In the genomic region with DNA sequence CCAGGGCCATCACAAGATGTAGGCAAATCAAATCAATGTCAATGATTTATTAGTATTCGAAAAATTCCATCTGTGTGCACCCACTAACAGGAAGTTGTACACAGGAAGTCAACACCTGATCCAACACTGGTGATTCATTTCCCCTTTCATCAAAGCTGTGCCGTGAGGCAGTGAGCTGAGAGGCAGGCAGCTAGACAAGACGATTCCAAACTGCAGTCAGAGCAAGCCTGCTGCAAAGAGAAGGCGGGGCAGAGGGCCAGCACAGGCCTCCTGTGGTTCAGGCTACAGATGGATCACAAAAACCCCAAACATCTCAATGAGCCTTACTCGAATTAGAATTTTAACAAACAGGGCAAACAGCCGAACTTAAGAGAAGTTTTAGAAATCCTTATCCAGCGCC, we compare ENCODE assay signal across 11 mouse cellular contexts.
DNase-seq lines count a peak whose midpoint lies in the region; ATAC-seq lines count a peak whose summit lies in the region.
"Had no signal": no experiment of that assay in that cellular context is flagged by ENCODE, and none has a peak within 500 bp of the region (broad histone marks: within the 10 kb centered on the region; RNA-seq: fewer than 3 reads in every experiment).

No protein-coding gene starts in this region.

- H3K4me3 ChIP-seq in forebrain, embryonic 12.5 days (replicated peaks) = no peak overlapping the region
- no peak overlapping the region for H3K4me3 ChIP-seq in forebrain, embryonic 11.5 days (ENCODE audit: low read depth, low read length)
- H3K4me3 ChIP-seq in midbrain, embryonic 13.5 days (replicated peaks) = no peak overlapping the region
- no peak overlapping the region for H3K4me3 ChIP-seq in midbrain, embryonic 10.5 days
- H3K4me3 ChIP-seq in forebrain, embryonic 14.5 days (ENCODE audit: low read depth, low read length) = no peak overlapping the region
- H3K4me3 ChIP-seq: liver, embryonic 15.5 days had no signal

- H3K4me1 ChIP-seq in forebrain, embryonic 12.5 days = peaks cover 11% of the 10 kb centered on the region; the same call in 1 of the 2 replicates
- peaks cover 5% of the 10 kb centered on the region; the same call in 1 of the 2 replicates for H3K4me1 ChIP-seq in forebrain, embryonic 11.5 days (replicated peaks; ENCODE audit: control insufficient read depth, insufficient read depth, low read length)
- peaks cover 9% of the 10 kb centered on the region for H3K4me1 ChIP-seq in midbrain, embryonic 13.5 days (replicated peaks)
- peaks cover 11% of the 10 kb centered on the region for H3K4me1 ChIP-seq in midbrain, embryonic 10.5 days
- 0 out of 2 replicates have a peak, but pooled peaks cover 3% of the 10 kb centered on the region for H3K4me1 ChIP-seq in forebrain, embryonic 14.5 days (ENCODE audit: control insufficient read depth, insufficient read depth, low read length)
- H3K4me1 ChIP-seq: liver, embryonic 15.5 days had no signal

- H3K9ac ChIP-seq in forebrain, embryonic 12.5 days = no peak overlapping the region
- no peak overlapping the region; the same call in 1 of the 2 replicates for H3K9ac ChIP-seq in forebrain, embryonic 11.5 days (ENCODE audit: low read length)
- H3K9ac ChIP-seq in midbrain, embryonic 13.5 days (replicated peaks) = no peak overlapping the region
- no peak overlapping the region for H3K9ac ChIP-seq in forebrain, embryonic 14.5 days (ENCODE audit: low read length)
- H3K9ac ChIP-seq: liver, embryonic 15.5 days had no signal

- ATAC-seq in forebrain, embryonic 12.5 days (ENCODE audit: low FRiP score) = no peak
- ATAC-seq in forebrain, embryonic 11.5 days (replicated peaks; ENCODE audit: low FRiP score) = no peak
- ATAC-seq in midbrain, embryonic 13.5 days = 0 out of 2 replicates have a peak, but pooled peaks have one; percentile 40
- ATAC-seq in forebrain, embryonic 14.5 days = no peak

- DNase-seq in forebrain, embryonic 11.5 days (ENCODE audit: low spot score) = no peak
- DNase-seq in midbrain, embryonic 10.5 days (ENCODE audit: low spot score) = no peak
- DNase-seq in forebrain, embryonic 14.5 days (ENCODE audit: low spot score) = peak; percentile 50
- DNase-seq in naive thymus-derived CD4-positive, alpha-beta T cell, adult 2 months (ENCODE audit: low read depth) = peak; percentile 13
- no peak for DNase-seq in urinary bladder, adult 2 months (ENCODE audit: low spot score)
- DNase-seq in urinary bladder, postnatal 10 days (ENCODE audit: low spot score) = no peak
- DNase-seq: adrenal gland, postnatal 36 days; retina, postnatal 1 day had no signal

- H3K27me3 ChIP-seq in forebrain, embryonic 12.5 days = no peaks in the 10 kb centered on the region
- no peaks in the 10 kb centered on the region for H3K27me3 ChIP-seq in forebrain, embryonic 11.5 days (ENCODE audit: control insufficient read depth, insufficient read depth, low read length)
- H3K27me3 ChIP-seq in midbrain, embryonic 13.5 days = no peaks in the 10 kb centered on the region
- no peaks in the 10 kb centered on the region for H3K27me3 ChIP-seq in midbrain, embryonic 10.5 days (ENCODE audit: low read depth, poor library complexity, severe bottlenecking)
- H3K27me3 ChIP-seq in forebrain, embryonic 14.5 days (replicated peaks; ENCODE audit: control insufficient read depth, insufficient read depth, low read length) = no peaks in the 10 kb centered on the region
- H3K27me3 ChIP-seq: liver, embryonic 15.5 days had no signal

- WGBS in forebrain, embryonic 12.5 days = 50% methylated on average over 7 of the region's 7 CpGs
- WGBS in forebrain, embryonic 11.5 days = 60% methylated on average over 7 of the region's 7 CpGs
- WGBS in midbrain, embryonic 13.5 days = 49% methylated on average over 7 of the region's 7 CpGs
- 58% methylated on average over 7 of the region's 7 CpGs for WGBS in midbrain, embryonic 10.5 days
- 37% methylated on average over 7 of the region's 7 CpGs for WGBS in forebrain, embryonic 14.5 days

- H3K9me3 ChIP-seq in forebrain, embryonic 12.5 days = no peaks in the 10 kb centered on the region
- no peaks in the 10 kb centered on the region for H3K9me3 ChIP-seq in forebrain, embryonic 11.5 days (ENCODE audit: control insufficient read depth, low read length)
- H3K9me3 ChIP-seq in midbrain, embryonic 13.5 days = 0 out of 2 replicates have a peak, but pooled peaks cover 5% of the 10 kb centered on the region
- 0 out of 2 replicates have a peak, but pooled peaks cover 5% of the 10 kb centered on the region for H3K9me3 ChIP-seq in midbrain, embryonic 10.5 days (replicated peaks)
- no peaks in the 10 kb centered on the region for H3K9me3 ChIP-seq in forebrain, embryonic 14.5 days (replicated peaks; ENCODE audit: control insufficient read depth, low read length)
- H3K9me3 ChIP-seq: liver, embryonic 15.5 days had no signal

- H3K27ac ChIP-seq in forebrain, embryonic 12.5 days = peak overlapping the region; percentile 64; the same call in 1 of the 2 replicates
- H3K27ac ChIP-seq in forebrain, embryonic 11.5 days (ENCODE audit: low read depth, low read length) = no peak overlapping the region
- no peak overlapping the region for H3K27ac ChIP-seq in midbrain, embryonic 13.5 days
- no peak overlapping the region for H3K27ac ChIP-seq in midbrain, embryonic 10.5 days (replicated peaks)
- H3K27ac ChIP-seq in forebrain, embryonic 14.5 days (ENCODE audit: low read depth, low read length) = 0 out of 2 replicates have a peak overlapping the region, but pooled peaks have one; percentile 33
- H3K27ac ChIP-seq: liver, embryonic 15.5 days had no signal

- peaks cover 5% of the 10 kb centered on the region; the same call in 1 of the 2 replicates for H3K36me3 ChIP-seq in forebrain, embryonic 12.5 days (replicated peaks)
- no peaks in the 10 kb centered on the region for H3K36me3 ChIP-seq in forebrain, embryonic 11.5 days (ENCODE audit: control insufficient read depth, insufficient read depth, low read length)
- no peaks in the 10 kb centered on the region for H3K36me3 ChIP-seq in midbrain, embryonic 13.5 days
- H3K36me3 ChIP-seq in midbrain, embryonic 10.5 days = peaks cover 41% of the 10 kb centered on the region
- no peaks in the 10 kb centered on the region for H3K36me3 ChIP-seq in forebrain, embryonic 14.5 days (ENCODE audit: control insufficient read depth, insufficient read depth, low read length)
- H3K36me3 ChIP-seq: liver, embryonic 15.5 days had no signal

- H3K4me2 ChIP-seq in forebrain, embryonic 12.5 days = no peak overlapping the region
- H3K4me2 ChIP-seq in forebrain, embryonic 11.5 days (ENCODE audit: low read depth, low read length, severe bottlenecking) = no peak overlapping the region
- H3K4me2 ChIP-seq in midbrain, embryonic 13.5 days (replicated peaks) = no peak overlapping the region
- H3K4me2 ChIP-seq in forebrain, embryonic 14.5 days (ENCODE audit: low read length) = no peak overlapping the region
- H3K4me2 ChIP-seq: liver, embryonic 15.5 days had no signal

Comparison
In these comparisons a context has a peak if more than half of its experiments do, and no peak if none do; other contexts are left out.
1. H3K27ac ChIP-seq: peak in forebrain, embryonic 12.5 days (single experiment) and forebrain, embryonic 14.5 days (single experiment); none in forebrain, embryonic 11.5 days (single experiment), midbrain, embryonic 13.5 days (single experiment) and midbrain, embryonic 10.5 days (single experiment).
2. DNase-seq: peak in forebrain, embryonic 14.5 days (single experiment) and naive thymus-derived CD4-positive, alpha-beta T cell, adult 2 months (single experiment); none in forebrain, embryonic 11.5 days (single experiment), midbrain, embryonic 10.5 days (single experiment), urinary bladder, adult 2 months (single experiment) and urinary bladder, postnatal 10 days (single experiment).